Mouse (Mus musculus) cerebellum, postnatal 4 days (tissue): ENCODE results near the gene Dynlt1c.
"Not testable (repeated sequence)": the region's sequence is repeated elsewhere in the genome, so short reads cannot be mapped to it uniquely, and the experiment has no call there.

Experiments used
- DNase-seq, 2 experiments: peaks; one replicate each; pipeline ENCODE4 v3.0.0; 2022; ENCODE audit warnings: low spot score in 2 of 2, mixed read lengths in 1 of 2

The Dynlt1c gene

GRCm38 (mm10) chr17:6601204-6601911, at the start of gene Dynlt1c:
Dynlt1c (plus strand) TSS chr17:6601671.
- DNase-seq, result peak in 1 of 2 experiments; percentile 58

DNA sequence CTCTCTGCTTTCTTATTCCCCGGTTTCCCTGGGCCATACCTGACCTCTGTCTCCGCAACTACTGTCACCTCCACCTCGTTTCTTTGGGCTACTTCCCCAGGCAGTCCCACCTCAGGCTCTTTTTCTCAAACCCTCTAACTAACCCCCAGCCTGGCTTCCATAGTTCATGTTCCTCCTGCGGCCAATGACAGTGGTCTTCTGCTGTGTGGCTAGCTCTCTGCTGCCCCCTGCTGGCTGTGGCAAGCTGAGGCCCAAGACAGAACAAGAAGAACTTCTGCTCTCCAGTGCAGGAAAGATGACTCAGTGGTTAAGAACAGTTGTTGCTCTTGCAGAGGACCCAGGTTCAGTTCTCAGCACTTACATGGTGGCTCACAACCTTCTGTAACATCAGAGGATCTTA, 47.7 kb upstream of the Dynlt1c start:
- DNase-seq, result not testable (repeated sequence)

GRCm38 (mm10) chr17:6554243-6554642, 47.2 kb upstream of the Dynlt1c start:
- not testable (repeated sequence) for DNase-seq

- DNase-seq, result not testable (repeated sequence)
Measured at GRCm38 (mm10) chr17:6559447-6560133, 41.9 kb upstream of the Dynlt1c start.

DNA sequence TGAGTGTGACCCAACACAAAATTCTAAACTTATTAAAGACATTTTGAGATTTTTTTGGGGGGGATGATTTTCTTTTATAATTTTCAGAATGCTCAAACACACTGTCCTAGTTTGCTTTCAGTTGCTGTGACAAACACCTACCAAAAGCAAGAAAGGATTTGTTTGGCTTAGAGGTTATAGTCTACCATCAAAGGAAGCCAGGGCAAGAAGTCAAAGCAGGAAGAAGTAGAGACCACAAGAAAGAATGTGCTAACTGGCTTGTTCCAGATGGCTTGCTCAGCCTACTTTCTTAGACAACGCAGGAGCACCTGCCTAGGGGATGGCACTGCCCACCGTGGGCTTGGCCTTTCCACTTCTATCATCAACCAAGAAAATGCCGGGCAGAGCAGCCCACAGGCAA, 36.6 kb upstream of the Dynlt1c start:
- DNase-seq, result not testable (repeated sequence)

- not testable (repeated sequence) for DNase-seq
Measured at GRCm38 (mm10) chr17:6567908-6568307, 33.6 kb upstream of the Dynlt1c start.

GRCm38 (mm10) chr17:6571296-6571695, 30.2 kb upstream of the Dynlt1c start:
- DNase-seq, result not testable (repeated sequence)

DNA sequence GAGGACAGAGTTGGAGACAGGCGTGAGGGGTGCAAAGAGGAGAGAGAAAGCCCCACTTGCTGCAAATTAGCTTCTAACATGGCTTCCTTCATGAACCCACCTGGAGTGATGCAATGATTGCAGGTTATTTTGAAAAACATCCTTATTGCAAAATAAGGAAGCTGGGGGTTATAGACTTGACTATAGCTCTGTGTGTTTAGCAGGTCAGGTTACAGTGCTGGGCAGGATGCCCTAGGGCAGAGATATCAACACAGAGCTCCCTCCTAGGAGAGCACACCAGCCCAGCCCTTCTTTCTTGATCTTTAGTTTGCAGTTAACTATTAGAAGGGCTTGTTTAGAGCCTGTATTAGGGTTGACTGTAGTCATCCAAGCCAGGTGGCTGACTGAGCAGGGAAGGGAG, 29.3 kb upstream of the Dynlt1c start:
- DNase-seq, result not testable (repeated sequence)

- DNase-seq, result not testable (repeated sequence)
Measured at GRCm38 (mm10) chr17:6575376-6575775, 26.1 kb upstream of the Dynlt1c start.

GRCm38 (mm10) chr17:6588672-6589071, 12.8 kb upstream of the Dynlt1c start:
- not testable (repeated sequence) for DNase-seq

- DNase-seq, result not testable (repeated sequence)
Measured at GRCm38 (mm10) chr17:6592109-6592508, 9.4 kb upstream of the Dynlt1c start.

DNA sequence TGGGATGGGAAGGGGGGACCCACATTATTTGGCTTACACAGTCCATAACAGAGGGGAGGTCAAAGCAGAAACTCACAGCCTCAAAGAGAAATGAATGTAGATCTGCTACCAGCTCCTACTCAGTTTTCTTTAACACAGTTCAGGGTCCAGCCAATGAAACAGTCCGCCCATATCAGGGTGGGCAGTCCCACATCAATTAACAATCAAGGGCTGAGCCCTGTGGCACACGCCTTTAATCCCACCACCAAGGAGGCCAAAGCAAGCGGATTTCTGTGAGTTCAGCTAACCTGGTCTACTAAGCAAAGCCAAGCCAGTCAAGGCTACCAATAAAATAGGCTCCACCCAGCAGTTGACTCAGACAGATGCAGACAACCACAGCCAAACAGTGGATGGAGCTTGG, 7.6 kb upstream of the Dynlt1c start:
- not testable (repeated sequence) for DNase-seq

DNA sequence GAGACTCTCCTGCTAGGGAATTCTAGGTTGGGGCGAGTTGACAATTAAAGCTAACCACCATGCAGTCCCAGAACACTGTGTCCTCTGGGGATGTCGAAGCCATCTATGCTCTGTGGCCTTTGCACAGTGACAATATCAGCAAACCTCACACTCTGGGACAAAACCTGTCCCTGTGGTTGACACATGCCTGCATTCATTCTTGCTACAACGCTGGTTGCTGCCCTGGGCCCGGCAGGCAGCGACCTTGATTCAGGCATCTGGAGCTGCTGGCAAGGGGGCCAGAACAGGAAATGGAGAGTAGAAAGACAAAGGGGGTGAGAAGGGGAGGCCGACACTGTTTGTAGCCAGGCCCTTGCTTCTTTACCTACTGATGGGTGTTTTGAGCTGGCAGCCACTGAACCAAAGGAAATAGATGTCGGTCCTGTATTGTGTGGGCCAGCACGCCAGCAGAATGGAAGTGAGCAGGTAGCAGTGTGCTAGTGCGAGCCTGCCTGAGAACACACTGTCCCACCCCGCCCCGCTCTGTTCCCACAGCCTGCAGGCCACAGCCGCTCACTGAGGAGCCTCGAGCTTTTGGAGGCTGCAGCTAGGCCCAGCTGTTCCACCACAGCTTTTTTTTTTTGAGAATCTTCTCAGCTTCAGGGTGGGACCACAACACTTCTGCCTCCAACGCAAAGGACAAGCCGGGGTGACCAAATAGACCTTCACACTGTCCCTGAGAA, 5.5 kb upstream of the Dynlt1c start:
- not testable (repeated sequence) for DNase-seq

GRCm38 (mm10) chr17:6598356-6598755, 3.1 kb upstream of the Dynlt1c start:
- DNase-seq, result not testable (repeated sequence)

DNA sequence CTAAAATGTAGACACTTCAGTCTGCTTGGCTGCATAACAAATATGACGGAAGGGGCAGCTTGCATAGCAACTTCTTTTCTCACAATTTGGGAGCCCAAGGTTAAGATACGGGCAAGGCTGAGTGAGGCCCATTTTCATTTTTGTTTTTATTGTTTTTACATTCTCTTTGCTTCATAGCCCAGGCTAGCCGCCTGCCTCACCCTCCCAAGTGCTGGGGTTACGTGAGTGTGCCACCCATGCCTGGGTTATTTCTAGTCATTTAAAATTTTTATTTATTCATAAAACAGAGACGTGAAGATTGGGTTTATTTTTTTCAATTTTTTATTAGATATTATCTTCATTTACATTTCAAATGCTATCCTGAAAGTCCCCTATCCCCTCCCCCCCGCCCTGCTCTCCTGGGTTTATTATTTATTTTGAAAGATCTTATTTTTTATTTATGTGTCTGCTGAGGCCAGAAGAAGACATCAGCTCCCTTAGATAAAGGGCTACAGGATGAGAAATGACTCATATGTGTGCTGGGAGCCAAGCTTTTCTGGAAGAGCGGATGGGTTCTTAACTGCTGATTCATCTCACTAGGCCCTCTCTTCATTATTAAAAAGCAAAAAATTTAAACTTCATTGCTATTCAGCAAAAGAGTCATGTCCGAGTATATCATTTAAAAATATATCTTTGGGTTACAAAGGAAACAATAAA, 1.1 kb upstream of the Dynlt1c start:
- not testable (repeated sequence) for DNase-seq

DNA sequence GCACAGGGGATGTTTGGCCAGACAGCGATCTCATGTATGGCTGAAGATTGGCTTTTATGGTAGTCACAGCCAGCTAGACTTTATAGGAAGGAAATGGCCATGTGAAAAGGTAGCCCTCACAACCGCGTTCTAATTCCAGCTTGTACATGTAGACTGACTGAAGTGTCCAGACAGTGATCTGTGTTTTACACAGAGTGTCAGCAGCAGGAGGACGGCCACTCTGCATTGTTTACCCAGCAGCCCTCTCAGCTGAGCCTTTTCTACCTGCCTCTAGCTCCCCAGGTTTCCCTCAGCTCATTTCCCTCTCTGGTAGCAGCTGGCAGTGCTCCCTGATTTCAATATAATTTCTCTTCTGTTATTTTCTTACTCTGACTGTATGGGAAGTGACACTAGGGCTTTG, 734 bp downstream of the Dynlt1c start:
- DNase-seq, result not testable (repeated sequence)

GRCm38 (mm10) chr17:6605347-6605746, 3.9 kb downstream of the Dynlt1c start:
- not testable (repeated sequence) for DNase-seq

- not testable (repeated sequence) for DNase-seq
Measured at GRCm38 (mm10) chr17:6613524-6613923, 12.1 kb downstream of the Dynlt1c start.

GRCm38 (mm10) chr17:6614316-6614715, 12.8 kb downstream of the Dynlt1c start:
- not testable (repeated sequence) for DNase-seq

- not testable (repeated sequence) for DNase-seq
Measured at GRCm38 (mm10) chr17:6616731-6617130, 15.3 kb downstream of the Dynlt1c start.

DNA sequence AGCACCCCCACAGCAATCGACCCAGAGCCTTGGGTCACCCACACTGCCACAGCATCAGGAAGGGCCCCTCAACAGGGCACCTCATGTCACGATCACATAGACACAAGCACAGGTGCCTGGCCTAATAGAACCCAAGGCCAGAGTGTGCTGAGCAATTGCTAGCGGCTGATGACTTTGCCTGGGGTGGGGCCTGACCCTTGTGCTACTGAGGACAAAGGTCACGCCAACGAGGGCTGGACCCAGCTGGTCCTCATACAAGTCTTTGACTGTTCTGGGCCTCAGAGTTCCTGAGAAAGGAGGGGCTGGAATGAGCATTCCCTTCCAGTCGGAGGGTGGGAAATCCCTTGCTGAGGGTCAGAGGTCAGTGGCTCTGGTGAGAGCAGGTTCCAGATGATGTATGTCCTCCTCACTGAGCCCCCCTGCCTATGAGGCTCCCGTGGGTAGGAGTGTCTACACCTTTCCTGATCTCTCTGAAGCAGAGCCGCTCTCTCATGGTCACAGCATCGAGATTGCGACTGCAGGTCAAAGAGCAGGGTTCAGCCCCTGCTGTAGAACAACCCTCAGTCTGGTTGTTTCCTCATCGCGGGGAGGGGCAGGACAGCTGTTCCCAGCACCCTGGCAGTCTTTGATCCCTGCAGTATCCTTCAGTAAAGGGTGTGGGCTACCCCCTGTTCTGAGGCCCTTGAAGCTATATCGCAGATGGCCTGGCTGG, 16.4 kb downstream of the Dynlt1c start:
- not testable (repeated sequence) for DNase-seq
